Mouse (Mus musculus) liver, adult 2 months (tissue): ENCODE data around the gene Guf1. TPM values are rescaled to one million over a fixed set of nuclear protein-coding genes. Genes with fewer than 3 reads are reported as not detected.

Experiments used
- DNase-seq: peaks from one replicate; pipeline ENCODE4 v3.0.0-alpha.2; 2011; ENCODE audit warnings: low read depth, low spot score; ENCODE audit errors: extremely low read depth
- H3K27ac ChIP-seq: fragments of 200-500 bp; replicated peaks from 2 replicates; pipeline ENCODE4 v1.5.1; 2012; ENCODE audit warnings: low read depth, mild to moderate bottlenecking, control low read depth, inconsistent platforms, low read length; ENCODE audit not compliant: insufficient read depth
- H3K27me3 ChIP-seq: fragments of 200-500 bp; 2 replicates; pipeline ENCODE4 v1.6.1; 2012; ENCODE audit warnings: mild to moderate bottlenecking, moderate library complexity, low read length, inconsistent platforms; ENCODE audit not compliant: control insufficient read depth, insufficient read depth
- H3K36me3 ChIP-seq: fragments of 200-500 bp; 2 replicates; pipeline ENCODE4 v1.6.1; 2012; ENCODE audit warnings: low read length, inconsistent platforms; ENCODE audit not compliant: control insufficient read depth, insufficient read depth
- H3K4me1 ChIP-seq: fragments of 200-500 bp; 2 replicates; pipeline ENCODE4 v1.6.1; 2011; ENCODE audit warnings: low read length; ENCODE audit not compliant: control insufficient read depth, insufficient read depth
- H3K4me3 ChIP-seq: fragments of 200-500 bp; 2 replicates; pipeline ENCODE4 v1.5.1; 2011; ENCODE audit warnings: low read depth, mild to moderate bottlenecking, control low read depth, low read length, moderate library complexity; ENCODE audit not compliant: insufficient read depth
- H3K79me2 ChIP-seq: fragments of 200-500 bp; 2 replicates; pipeline ENCODE4 v1.6.1; 2012; ENCODE audit warnings: inconsistent platforms, mild to moderate bottlenecking, low read length, moderate library complexity; ENCODE audit not compliant: control insufficient read depth, insufficient read depth
- H3K9ac ChIP-seq: fragments of 200-500 bp; 2 replicates; pipeline ENCODE4 v1.6.1; 2012; ENCODE audit warnings: low read depth, mild to moderate bottlenecking, control low read depth, inconsistent platforms, low read length
- CTCF ChIP-seq: fragments of 200-500 bp; IDR thresholded peaks from 2 replicates; pipeline ENCODE4 v1.5.1; 2011; ENCODE audit warnings: low read depth, low read length, control low read depth
- POLR2A ChIP-seq: fragments of 200-500 bp; IDR thresholded peaks from 2 replicates; pipeline ENCODE4 v1.6.1; 2011; ENCODE audit warnings: low read length, control low read depth; ENCODE audit not compliant: insufficient read depth; ENCODE audit errors: extremely low read depth
- WGBS: fragments of 180-500 bp; shearing (Covaris S2); methylation state at CpG from one replicate; pipeline ENCODE4 v1.1.7; 2018; 5-methylcytosine and 5-hydroxymethylcytosine counted together
- polyA plus RNA-seq: library from polyadenylated mRNA; depleted of rRNA; stranded (reverse); fragments of >200 nt; gene quantifications from 2 replicates; pipeline ENCODE4 v1.2.3, GENCODE M21; 2012; rRNA removed
- total RNA-seq: library from RNA; depleted of rRNA; stranded (reverse); fragments of >200 nt; gene quantifications from 2 replicates; pipeline ENCODE4 v1.2.3, GENCODE M21; 2014; rRNA removed

Guf1 gene
- total RNA-seq (15.4 and 18.9 TPM in 2 replicates), polyA plus RNA-seq (3.0 and 4.0 TPM in 2 replicates)

DNA sequence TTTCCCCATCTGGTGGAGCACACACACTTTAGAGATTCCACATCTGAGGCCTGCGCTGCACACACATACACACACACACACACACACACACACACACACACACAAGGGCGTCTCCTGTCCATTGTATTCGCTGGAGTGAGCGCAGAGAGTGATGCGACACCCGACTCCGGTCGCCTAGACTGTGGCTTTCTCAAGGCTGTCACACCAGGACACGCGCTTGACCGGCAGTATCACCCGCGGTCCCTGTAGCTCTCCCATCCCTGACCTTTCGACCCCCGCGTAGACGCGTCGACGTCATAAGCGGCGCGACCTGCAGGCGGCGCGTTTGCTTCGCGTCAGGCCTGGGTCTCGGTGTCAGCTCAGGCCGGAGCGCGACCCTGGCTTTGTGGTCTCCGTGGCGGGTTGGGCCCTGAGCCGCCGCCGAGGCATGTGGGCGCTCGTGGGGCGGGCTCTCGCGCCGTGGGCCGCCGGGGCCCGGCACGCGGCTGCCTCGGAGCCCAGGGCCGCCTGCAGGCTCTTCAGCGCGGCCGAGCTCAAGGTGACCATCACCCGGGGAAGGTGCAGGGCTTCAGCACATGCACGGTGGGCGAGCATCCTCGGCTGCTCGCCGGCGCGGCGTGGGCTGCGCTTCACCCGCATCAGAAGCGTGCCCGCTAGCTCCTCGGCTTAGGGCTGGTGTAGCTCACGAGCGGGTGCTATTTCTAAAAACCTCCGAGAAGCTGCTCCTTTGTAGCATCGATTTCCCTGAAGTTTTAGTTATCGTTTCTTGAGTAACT, at the start of gene Guf1:
Gene Guf1, plus strand, starts transcription at position 296 of the 776 bp plus-strand sequence.
- Histone ChIP-seq H3K27me3 (no peaks in the 10 kb centered on the region), H3K36me3 (peaks cover 12% of the 10 kb centered on the region), H3K9ac (peak within 1 kb of the TSS; percentile 87), H3K4me3 (peak within 1 kb of the TSS; percentile 95), H3K4me1 (peaks cover 2% of the 10 kb centered on the region; the same call in 1 of the 2 replicates), H3K79me2 (peaks cover 3% of the 10 kb centered on the region; the same call in 1 of the 2 replicates), H3K27ac (peak within 1 kb of the TSS; percentile 58; the same call in 1 of the 2 replicates)
- peak; percentile 75 for DNase-seq
- under 1% methylated on average over 72 of the region's 72 CpGs for WGBS
- TF ChIP-seq POLR2A (0 out of 2 replicates have a peak, but pooled peaks have one; percentile 33), CTCF (peak; percentile 18; the same call in 1 of the 2 replicates)

DNA sequence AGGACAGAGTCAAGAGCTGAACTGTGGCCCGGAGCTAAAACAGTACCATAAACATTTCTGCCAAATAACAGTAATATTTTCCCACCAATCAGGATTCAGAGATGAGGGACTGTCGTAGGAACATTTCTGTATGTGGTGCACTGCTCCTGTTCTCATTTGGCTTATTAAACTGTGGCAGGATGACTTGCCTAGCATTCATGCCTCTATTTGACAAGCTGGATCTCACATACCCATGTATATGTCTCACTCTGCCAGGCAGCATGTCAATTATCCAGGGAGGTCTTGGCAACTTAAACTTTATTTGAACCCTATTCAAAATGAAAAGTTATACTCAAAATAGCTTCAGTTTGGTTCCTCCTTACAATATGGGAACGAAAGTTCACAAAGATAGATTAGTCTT, 49.7 kb upstream of the Guf1 start:
- H3K4me3 ChIP-seq: no peak overlapping the region
- DNase-seq: no peak
- no peak overlapping the region for H3K9ac ChIP-seq
- no peaks in the 10 kb centered on the region for H3K27me3 ChIP-seq
- WGBS: 78% methylated on average over 3 of the region's 3 CpGs
- H3K27ac ChIP-seq: no peak overlapping the region
- TF ChIP-seq POLR2A (no peak), CTCF (no peak)
- no peaks in the 10 kb centered on the region for H3K36me3 ChIP-seq
- no peaks in the 10 kb centered on the region for H3K4me1 ChIP-seq
- no peaks in the 10 kb centered on the region for H3K79me2 ChIP-seq

DNA sequence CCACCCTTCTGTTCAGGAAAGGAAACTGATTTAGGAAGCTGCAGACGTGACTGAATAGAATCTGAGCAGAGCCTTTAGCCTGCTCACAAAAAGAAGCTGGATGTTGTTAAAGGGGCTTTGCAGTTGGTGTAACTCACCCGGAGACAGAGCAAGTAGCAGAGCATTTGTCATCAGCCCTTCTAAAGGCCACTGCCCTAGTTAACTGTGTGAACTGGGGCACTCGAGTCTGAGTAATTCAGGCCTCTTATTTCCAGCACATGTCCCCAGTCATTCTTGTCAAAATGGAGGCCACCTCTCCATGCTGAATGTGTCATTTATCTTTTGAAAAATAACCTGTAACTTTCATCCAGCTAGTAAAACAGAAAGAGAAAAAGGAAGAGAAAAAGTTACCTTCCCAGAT, 45.1 kb upstream of the Guf1 start:
- 64% methylated on average over 3 of the region's 3 CpGs for WGBS
- no peak for DNase-seq

DNA sequence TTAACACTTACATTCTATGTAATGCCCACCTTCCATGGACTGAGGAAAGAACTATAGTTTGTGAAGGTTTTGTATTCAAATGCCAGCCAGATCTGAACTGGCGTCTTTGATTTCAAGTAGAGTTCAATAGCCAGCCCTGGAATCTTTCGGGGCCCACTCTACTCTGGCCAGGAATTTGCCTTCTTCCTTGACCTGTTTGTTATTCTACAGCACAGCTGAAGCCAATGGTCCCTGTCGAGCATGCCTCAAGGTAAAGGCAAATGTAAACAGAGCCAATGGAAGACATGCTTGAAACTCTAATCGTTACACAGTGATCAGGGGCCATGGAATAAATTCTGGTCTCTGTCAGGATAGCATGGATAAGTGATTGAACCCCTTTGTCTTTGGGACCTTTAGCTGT, 44.5 kb upstream of the Guf1 start:
- H3K4me1 ChIP-seq: no peaks in the 10 kb centered on the region
- H3K36me3 ChIP-seq: no peaks in the 10 kb centered on the region
- H3K79me2 ChIP-seq: no peaks in the 10 kb centered on the region
- no peak for DNase-seq
- H3K27me3 ChIP-seq: no peaks in the 10 kb centered on the region
- no peak overlapping the region for H3K27ac ChIP-seq
- whole genome bisulfite sequencing: 68% methylated on average over 4 of the region's 4 CpGs
- H3K4me3 ChIP-seq: no peak overlapping the region
- H3K9ac ChIP-seq: no peak overlapping the region
- no peak for TF ChIP-seq POLR2A
- TF ChIP-seq CTCF: no peak

More for the DNA sequence above, 45.1 kb upstream of the Guf1 start:
- Histone ChIP-seq H3K4me1 (no peaks in the 10 kb centered on the region), H3K27me3 (no peaks in the 10 kb centered on the region), H3K4me3 (no peak overlapping the region), H3K9ac (no peak overlapping the region), H3K79me2 (no peaks in the 10 kb centered on the region), H3K36me3 (no peaks in the 10 kb centered on the region), H3K27ac (no peak overlapping the region)
- TF ChIP-seq POLR2A: no peak
- no peak for TF ChIP-seq CTCF

DNA sequence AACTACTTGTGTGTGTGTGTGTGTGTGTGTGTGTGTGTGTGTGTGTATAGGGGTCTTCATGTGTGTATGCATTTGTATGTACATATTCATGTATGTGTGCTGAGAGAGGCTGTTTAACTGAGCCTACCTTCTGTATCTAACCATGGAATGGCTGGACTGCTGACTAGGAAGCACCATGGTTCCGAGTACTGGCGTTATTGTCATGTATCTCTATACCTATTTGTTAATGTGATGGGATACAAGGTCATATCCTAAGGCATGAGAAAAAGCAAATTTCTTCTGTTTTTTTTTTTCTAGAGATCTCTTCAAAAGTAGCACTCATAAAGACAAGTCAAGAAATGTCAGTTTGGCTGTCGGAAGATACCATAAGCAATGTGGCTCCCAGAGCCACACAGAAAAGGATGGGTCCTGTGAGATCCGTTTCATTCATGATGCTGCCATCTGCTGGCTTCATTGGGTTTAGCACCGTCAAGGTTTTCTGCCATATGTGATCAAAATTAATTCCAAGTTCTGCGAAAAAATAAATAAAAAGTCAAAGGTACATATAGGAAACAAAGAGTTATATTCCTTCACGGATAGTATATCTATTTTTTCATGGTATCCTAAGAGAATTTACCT, 36.0 kb upstream of the Guf1 start:
- 36% methylated on average over 7 of the region's 7 CpGs for WGBS
- Histone ChIP-seq H3K4me3 (no peak overlapping the region), H3K9ac (no peak overlapping the region), H3K79me2 (no peaks in the 10 kb centered on the region), H3K4me1 (no peaks in the 10 kb centered on the region), H3K36me3 (no peaks in the 10 kb centered on the region), H3K27me3 (no peaks in the 10 kb centered on the region), H3K27ac (no peak overlapping the region)
- DNase-seq: peak; percentile 12
- peak; percentile 35; the same call in 1 of the 2 replicates for TF ChIP-seq CTCF
- no peak for TF ChIP-seq POLR2A
